Mouse (Mus musculus): ENCODE measurements around the gene Rad51b. TPM values are rescaled to one million over a fixed set of nuclear protein-coding genes. Genes with fewer than 3 reads are reported as not detected.

Gene Rad51b
- polyA plus RNA-seq, 1 experiment from 2014 or later: 6.3 TPM

DNA sequence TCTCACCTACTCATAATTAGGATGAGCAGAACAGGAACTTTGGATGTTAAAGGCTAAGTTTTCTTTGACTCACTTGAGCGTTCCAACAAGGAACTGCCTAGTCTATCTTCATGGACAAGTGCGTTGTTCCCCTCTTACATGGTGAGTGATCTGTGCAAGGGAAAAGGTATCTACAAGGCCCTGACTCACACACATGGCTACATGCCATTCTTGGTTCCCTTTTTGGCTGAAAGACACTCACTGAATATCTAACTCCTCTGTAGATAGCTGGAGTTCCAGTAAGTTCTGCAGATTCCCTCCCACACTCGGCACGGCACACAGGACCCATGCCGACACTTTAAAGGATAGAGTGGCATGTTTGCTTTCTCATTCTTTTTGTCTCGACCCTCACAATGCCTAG lies 447.0 kb downstream of the Rad51b start:
- WGBS: 92% methylated on average over 6 of the region's 6 CpGs
- Histone ChIP-seq H3K9ac (ENCODE audit: low read length) (no peak overlapping the region), H3K27me3 (ENCODE audit: control insufficient read depth, insufficient read depth, low read length) (no peaks in the 10 kb centered on the region), H3K9me3 (ENCODE audit: control insufficient read depth, low read length) (no peaks in the 10 kb centered on the region), H3K27ac (replicated peaks; ENCODE audit: low read depth, low read length) (no peak overlapping the region), H3K36me3 (ENCODE audit: control insufficient read depth, insufficient read depth, low read length) (no peaks in the 10 kb centered on the region), H3K4me1 (ENCODE audit: control insufficient read depth, insufficient read depth, low read length) (0 out of 2 replicates have a peak, but pooled peaks cover 10% of the 10 kb centered on the region), H3K4me3 (ENCODE audit: low read depth, low read length) (no peak overlapping the region), H3K4me2 (ENCODE audit: low read depth, severe bottlenecking) (no peak overlapping the region)
- ATAC-seq (ENCODE audit: insufficient number of reproducible peaks, low FRiP score, low TSS enrichment, low read depth) (no peak), DNase-seq (ENCODE audit: low spot score) (no peak)

DNA sequence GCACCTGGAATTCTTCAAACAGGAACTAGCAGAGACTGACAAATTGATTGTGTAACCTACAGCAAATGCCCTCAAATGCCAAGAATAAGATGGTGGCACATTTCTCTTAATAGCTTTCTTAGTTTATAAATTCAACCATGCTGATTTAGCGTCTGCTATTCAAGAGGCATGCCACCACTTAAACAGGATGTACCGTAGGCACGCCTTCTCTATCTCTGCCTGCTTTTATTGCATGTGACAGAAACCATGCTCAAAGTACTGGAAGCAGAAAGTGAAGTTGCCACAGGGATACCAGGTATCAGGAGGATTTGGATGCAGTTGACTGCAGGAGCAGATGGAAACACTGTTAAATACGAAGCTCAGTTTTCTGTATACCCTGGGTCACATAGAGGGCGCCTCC lies 448.1 kb downstream of the Rad51b start:
- H3K4me3 ChIP-seq (ENCODE audit: low read depth, low read length): no peak overlapping the region
- no peak overlapping the region for H3K9ac ChIP-seq (ENCODE audit: low read length)
- H3K9me3 ChIP-seq (ENCODE audit: control insufficient read depth, low read length): no peaks in the 10 kb centered on the region
- ATAC-seq (ENCODE audit: insufficient number of reproducible peaks, low FRiP score, low TSS enrichment, low read depth): no peak
- no peak overlapping the region for H3K4me2 ChIP-seq (ENCODE audit: low read depth, severe bottlenecking)
- no peak overlapping the region for H3K27ac ChIP-seq (replicated peaks; ENCODE audit: low read depth, low read length)
- WGBS: 68% methylated on average over 5 of the region's 5 CpGs
- peaks cover 21% of the 10 kb centered on the region for H3K4me1 ChIP-seq (ENCODE audit: control insufficient read depth, insufficient read depth, low read length)
- DNase-seq (ENCODE audit: low spot score): no peak
- no peaks in the 10 kb centered on the region for H3K27me3 ChIP-seq (ENCODE audit: control insufficient read depth, insufficient read depth, low read length)
- H3K36me3 ChIP-seq (ENCODE audit: control insufficient read depth, insufficient read depth, low read length): no peaks in the 10 kb centered on the region

DNA sequence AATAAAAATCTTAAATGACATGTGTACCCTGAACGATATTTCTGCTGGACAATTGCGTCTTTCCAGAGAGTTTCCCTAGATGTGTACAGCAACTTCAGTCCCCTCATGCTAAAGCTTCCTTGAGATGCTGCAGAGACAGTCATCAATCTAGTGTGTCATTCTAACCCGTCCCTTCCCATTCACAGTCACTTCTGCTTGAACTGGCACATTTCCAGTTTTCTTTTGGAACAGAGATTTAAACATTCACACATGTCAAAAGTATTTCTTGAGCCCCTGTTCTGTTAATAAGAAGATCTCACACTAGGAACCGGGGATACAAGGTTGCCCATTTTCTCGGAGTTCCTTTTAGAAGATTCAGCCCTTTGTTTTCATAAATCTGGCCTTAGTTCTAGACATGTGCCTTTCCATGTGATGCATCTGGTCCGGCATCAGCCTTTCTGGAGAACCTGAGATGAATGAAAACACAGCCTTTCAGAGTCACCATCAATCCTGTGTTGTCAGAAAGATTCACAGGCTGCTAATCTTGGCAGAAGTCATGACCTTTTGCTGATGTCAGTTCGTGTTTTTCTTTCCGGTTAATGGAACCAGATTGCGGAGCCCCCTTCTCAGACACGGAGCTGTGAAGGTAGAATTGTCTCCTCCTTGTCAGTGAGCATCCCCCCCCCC lies 448.9 kb downstream of the Rad51b start:
- no peak overlapping the region for H3K4me2 ChIP-seq (ENCODE audit: low read depth, severe bottlenecking)
- H3K4me1 ChIP-seq (ENCODE audit: control insufficient read depth, insufficient read depth, low read length): peaks cover 28% of the 10 kb centered on the region
- no peak overlapping the region for H3K4me3 ChIP-seq (ENCODE audit: low read depth, low read length)
- no peaks in the 10 kb centered on the region for H3K36me3 ChIP-seq (ENCODE audit: control insufficient read depth, insufficient read depth, low read length)
- H3K9ac ChIP-seq (ENCODE audit: low read length): no peak overlapping the region
- H3K27me3 ChIP-seq (ENCODE audit: control insufficient read depth, insufficient read depth, low read length): no peaks in the 10 kb centered on the region
- H3K9me3 ChIP-seq (ENCODE audit: control insufficient read depth, low read length): no peaks in the 10 kb centered on the region
- H3K27ac ChIP-seq (replicated peaks; ENCODE audit: low read depth, low read length): no peak overlapping the region
- 26% methylated on average over 10 of the region's 10 CpGs for WGBS
- no peak for ATAC-seq (ENCODE audit: insufficient number of reproducible peaks, low FRiP score, low TSS enrichment, low read depth)
- DNase-seq (ENCODE audit: low spot score): no peak

DNA sequence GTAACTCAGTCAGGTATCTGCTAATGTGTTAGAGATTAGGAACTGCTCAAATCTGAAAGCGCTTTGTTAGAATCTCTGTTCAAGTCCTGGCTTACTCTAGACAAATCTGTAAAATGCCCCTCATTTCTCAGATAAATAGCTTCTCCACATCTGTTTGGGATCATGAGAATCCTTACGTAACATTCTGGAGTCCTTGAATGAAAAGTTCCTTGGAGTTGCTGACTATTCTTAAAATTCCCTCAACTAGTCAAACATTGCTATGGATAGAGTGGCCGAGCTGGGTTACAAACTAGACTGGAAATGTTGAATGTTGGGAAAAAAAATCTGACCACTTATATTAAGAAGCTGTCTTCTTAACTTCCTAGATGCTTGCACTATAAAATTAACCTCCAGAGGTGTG lies 450.5 kb downstream of the Rad51b start:
- Histone ChIP-seq H3K36me3 (ENCODE audit: control insufficient read depth, insufficient read depth, low read length) (no peaks in the 10 kb centered on the region), H3K27ac (replicated peaks; ENCODE audit: low read depth, low read length) (no peak overlapping the region), H3K4me1 (ENCODE audit: control insufficient read depth, insufficient read depth, low read length) (peaks cover 39% of the 10 kb centered on the region), H3K27me3 (ENCODE audit: control insufficient read depth, insufficient read depth, low read length) (no peaks in the 10 kb centered on the region), H3K4me3 (ENCODE audit: low read depth, low read length) (no peak overlapping the region), H3K9ac (ENCODE audit: low read length) (no peak overlapping the region), H3K9me3 (ENCODE audit: control insufficient read depth, low read length) (no peaks in the 10 kb centered on the region), H3K4me2 (ENCODE audit: low read depth, severe bottlenecking) (no peak overlapping the region)
- DNase-seq (ENCODE audit: low spot score): no peak
- no peak for ATAC-seq (ENCODE audit: insufficient number of reproducible peaks, low FRiP score, low TSS enrichment, low read depth)
- 87% methylated on average over 3 of the region's 3 CpGs for WGBS

DNA sequence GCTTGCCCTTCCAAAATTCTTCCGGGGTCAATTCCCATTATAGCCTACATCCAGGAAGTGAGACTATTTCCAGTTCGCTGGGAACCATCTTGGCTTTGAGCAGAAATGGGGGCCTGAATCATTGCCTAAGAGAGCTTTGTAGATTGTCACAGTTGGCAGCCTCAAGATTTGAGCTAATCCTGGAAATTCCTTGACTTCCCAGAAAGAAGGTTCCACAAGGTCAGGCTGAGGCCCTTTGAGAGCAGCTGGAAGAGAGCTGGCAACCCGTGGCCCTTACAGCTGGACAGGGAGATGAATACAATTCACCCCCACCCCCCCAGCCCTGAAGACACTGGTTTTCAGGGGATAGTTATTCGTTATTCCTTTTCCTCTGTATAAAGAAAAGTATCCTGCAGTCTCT lies 451.8 kb downstream of the Rad51b start:
- Histone ChIP-seq H3K9ac (ENCODE audit: low read length) (no peak overlapping the region), H3K4me3 (ENCODE audit: low read depth, low read length) (no peak overlapping the region), H3K36me3 (ENCODE audit: control insufficient read depth, insufficient read depth, low read length) (no peaks in the 10 kb centered on the region), H3K9me3 (ENCODE audit: control insufficient read depth, low read length) (no peaks in the 10 kb centered on the region), H3K4me2 (ENCODE audit: low read depth, severe bottlenecking) (no peak overlapping the region), H3K27me3 (ENCODE audit: control insufficient read depth, insufficient read depth, low read length) (no peaks in the 10 kb centered on the region), H3K27ac (replicated peaks; ENCODE audit: low read depth, low read length) (no peak overlapping the region), H3K4me1 (ENCODE audit: control insufficient read depth, insufficient read depth, low read length) (peaks cover 39% of the 10 kb centered on the region)
- 61% methylated on average over 4 of the region's 4 CpGs for WGBS
- ATAC-seq (ENCODE audit: insufficient number of reproducible peaks, low FRiP score, low TSS enrichment, low read depth) (no peak), DNase-seq (ENCODE audit: low spot score) (no peak)

DNA sequence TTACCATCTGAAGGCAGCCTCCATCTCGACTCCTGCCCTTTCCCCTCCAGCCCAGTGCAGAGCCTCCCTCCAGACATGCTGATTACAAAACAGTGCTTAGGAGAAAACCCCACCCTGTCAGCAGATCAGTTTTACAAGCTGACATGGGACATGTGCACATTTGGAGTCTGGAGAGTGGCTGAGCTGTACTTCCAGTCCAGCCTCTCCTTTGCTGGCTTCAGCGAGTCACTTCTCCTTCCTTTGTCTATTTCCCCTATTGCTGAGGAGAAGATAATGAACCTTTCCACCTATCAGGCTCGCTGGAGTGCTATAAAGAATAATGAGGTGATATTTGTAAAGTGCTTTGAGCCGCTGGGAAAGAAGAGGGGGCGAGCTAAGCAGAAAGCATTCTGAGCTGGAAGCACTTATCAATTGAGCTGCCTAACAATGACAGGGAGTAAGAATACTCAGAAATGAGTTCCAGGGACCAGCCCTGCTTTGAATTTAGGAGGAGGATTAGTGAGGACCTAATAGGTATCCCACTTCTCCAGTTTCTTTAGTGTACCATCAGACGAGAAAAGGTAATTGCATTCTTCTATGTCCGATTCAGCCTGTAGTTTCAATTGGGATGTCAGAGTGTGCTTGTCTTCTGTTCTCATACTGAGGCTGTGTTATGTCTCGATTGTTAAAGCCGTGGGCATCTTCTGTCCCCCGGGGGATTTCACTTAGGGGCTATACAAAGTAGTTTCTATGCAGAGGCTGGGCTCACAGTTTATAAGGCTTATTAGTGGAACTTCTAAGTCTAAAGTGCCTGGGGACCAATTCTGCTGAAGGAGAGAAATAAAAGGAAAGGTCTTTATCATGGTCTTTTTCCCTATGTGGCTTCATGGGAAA lies 453.4 kb downstream of the Rad51b start:
- peak overlapping the region; percentile 3 for H3K9ac ChIP-seq (ENCODE audit: low read length)
- H3K27ac ChIP-seq (replicated peaks; ENCODE audit: low read depth, low read length): peak overlapping the region; percentile 23
- DNase-seq (ENCODE audit: low spot score) (peak; percentile 60), ATAC-seq (ENCODE audit: insufficient number of reproducible peaks, low FRiP score, low TSS enrichment, low read depth) (peak; percentile 53; the same call in 1 of the 2 replicates)
- H3K27me3 ChIP-seq (ENCODE audit: control insufficient read depth, insufficient read depth, low read length): no peaks in the 10 kb centered on the region
- 14% methylated on average over 10 of the region's 10 CpGs for WGBS
- H3K4me1 ChIP-seq (ENCODE audit: control insufficient read depth, insufficient read depth, low read length): peaks cover 37% of the 10 kb centered on the region
- H3K4me3 ChIP-seq (ENCODE audit: low read depth, low read length): no peak overlapping the region
- no peaks in the 10 kb centered on the region for H3K9me3 ChIP-seq (ENCODE audit: control insufficient read depth, low read length)
- H3K4me2 ChIP-seq (ENCODE audit: low read depth, severe bottlenecking): no peak overlapping the region
- no peaks in the 10 kb centered on the region for H3K36me3 ChIP-seq (ENCODE audit: control insufficient read depth, insufficient read depth, low read length)

DNA sequence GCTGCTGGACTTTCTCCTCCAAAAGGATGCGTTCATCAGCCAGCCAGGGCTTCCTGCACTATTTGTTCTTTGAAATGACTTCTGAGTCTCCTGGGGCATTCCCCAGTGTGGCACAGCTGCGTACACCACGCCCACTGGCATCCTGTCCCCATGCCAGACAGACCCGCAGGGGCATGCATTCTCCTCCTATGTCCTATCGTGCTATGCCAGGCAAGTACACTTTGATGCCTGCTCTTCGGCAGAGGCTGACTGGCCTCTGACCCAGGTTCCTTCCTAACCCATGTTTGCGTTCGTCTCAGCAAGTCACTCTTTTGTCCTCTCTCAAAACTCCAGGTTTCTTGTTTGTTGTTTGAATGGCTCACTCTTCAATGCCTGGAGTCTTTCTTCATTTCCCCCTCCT lies 454.7 kb downstream of the Rad51b start:
- Histone ChIP-seq H3K27me3 (ENCODE audit: control insufficient read depth, insufficient read depth, low read length) (no peaks in the 10 kb centered on the region), H3K4me2 (ENCODE audit: low read depth, severe bottlenecking) (no peak overlapping the region), H3K36me3 (ENCODE audit: control insufficient read depth, insufficient read depth, low read length) (no peaks in the 10 kb centered on the region), H3K4me3 (ENCODE audit: low read depth, low read length) (no peak overlapping the region), H3K9me3 (ENCODE audit: control insufficient read depth, low read length) (no peaks in the 10 kb centered on the region), H3K9ac (ENCODE audit: low read length) (no peak overlapping the region), H3K27ac (replicated peaks; ENCODE audit: low read depth, low read length) (peak overlapping the region; percentile 23; the same call in 1 of the 2 replicates), H3K4me1 (ENCODE audit: control insufficient read depth, insufficient read depth, low read length) (peaks cover 41% of the 10 kb centered on the region)
- DNase-seq (ENCODE audit: low spot score) (no peak), ATAC-seq (ENCODE audit: insufficient number of reproducible peaks, low FRiP score, low TSS enrichment, low read depth) (no peak)
- WGBS: 40% methylated on average over 8 of the region's 8 CpGs

DNA sequence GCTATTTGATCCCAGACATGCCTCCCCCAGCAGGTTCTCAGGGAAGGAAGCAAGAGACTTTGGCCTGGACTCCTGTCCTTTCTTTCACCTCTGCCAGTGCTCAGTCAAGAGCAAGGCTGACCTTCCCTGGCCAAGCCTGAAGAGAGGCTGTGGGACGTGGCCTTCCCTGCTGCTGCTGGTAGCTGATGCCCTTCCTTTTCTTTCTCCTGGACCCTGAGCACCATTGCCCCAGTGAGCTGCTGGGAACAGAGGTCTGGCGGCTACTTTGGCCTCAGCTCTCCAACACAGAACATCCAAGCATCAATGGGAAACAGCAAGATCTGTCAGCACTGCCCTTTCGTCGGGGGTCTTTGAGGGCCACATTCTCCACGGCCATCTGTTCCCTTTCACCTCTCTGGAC lies 455.1 kb downstream of the Rad51b start:
- Histone ChIP-seq H3K9me3 (ENCODE audit: control insufficient read depth, low read length) (no peaks in the 10 kb centered on the region), H3K4me2 (ENCODE audit: low read depth, severe bottlenecking) (no peak overlapping the region), H3K36me3 (ENCODE audit: control insufficient read depth, insufficient read depth, low read length) (no peaks in the 10 kb centered on the region), H3K27ac (replicated peaks; ENCODE audit: low read depth, low read length) (peak overlapping the region; percentile 9; the same call in 1 of the 2 replicates), H3K9ac (ENCODE audit: low read length) (no peak overlapping the region), H3K27me3 (ENCODE audit: control insufficient read depth, insufficient read depth, low read length) (no peaks in the 10 kb centered on the region), H3K4me1 (ENCODE audit: control insufficient read depth, insufficient read depth, low read length) (peaks cover 41% of the 10 kb centered on the region), H3K4me3 (ENCODE audit: low read depth, low read length) (no peak overlapping the region)
- WGBS: 25% methylated on average over 5 of the region's 5 CpGs
- DNase-seq (ENCODE audit: low spot score) (no peak), ATAC-seq (ENCODE audit: insufficient number of reproducible peaks, low FRiP score, low TSS enrichment, low read depth) (no peak)
